Mouse (Mus musculus) CH12.LX (cell line): ENCODE results near the gene Scd3. TPM values are rescaled to one million over a fixed set of nuclear protein-coding genes. Genes with fewer than 3 reads are reported as not detected.

ENCODE experiments used
- DNase-seq: peaks from one replicate; pipeline ENCODE4 v3.0.0-alpha.2; 2013; ENCODE audit errors: extremely low read depth
- H3K27ac ChIP-seq: 2 replicates; pipeline ENCODE4 v1.5.1; 2012; ENCODE audit warnings: low read depth, mild to moderate bottlenecking, control low read depth, moderate library complexity; ENCODE audit not compliant: insufficient read depth
- H3K27me3 ChIP-seq: replicated peaks from 2 replicates; pipeline ENCODE3; 2012; ENCODE audit warnings: inconsistent platforms
- H3K36me3 ChIP-seq, 2 experiments: replicated peaks in 1 of 2; 2 replicates each; pipeline versions ENCODE3 to v1.6.1; 2012; ENCODE audit warnings: inconsistent platforms in 1 of 2, low read length in 1 of 2, mild to moderate bottlenecking in 1 of 2, mixed read lengths in 1 of 2, moderate library complexity in 1 of 2; ENCODE audit not compliant: control insufficient read depth in 1 of 2, insufficient read depth in 1 of 2
- H3K4me1 ChIP-seq, 2 experiments: 2 replicates each; pipeline ENCODE4 v1.6.1; 2012; ENCODE audit warnings: inconsistent platforms in 1 of 2, moderate library complexity in 1 of 2; ENCODE audit not compliant: insufficient read depth in 2 of 2, control insufficient read depth in 1 of 2
- H3K4me2 ChIP-seq: 2 replicates; pipeline ENCODE4 v1.6.1; 2012; ENCODE audit warnings: low read depth, mild to moderate bottlenecking, control low read depth; ENCODE audit not compliant: poor library complexity, insufficient read depth, severe bottlenecking
- H3K4me3 ChIP-seq, 3 experiments: fragments of 150-350 bp in 1 of 3; sonication (generic) in 1 of 3; replicated peaks in 1 of 3; 2 replicates each; pipeline versions ENCODE3 to v1.5.1; 2011 to 2012; ENCODE audit warnings: low read depth in 2 of 3, low read length in 2 of 3, mild to moderate bottlenecking in 2 of 3, moderate library complexity in 2 of 3, control low read depth in 1 of 3, improper control_type of control experiment in 1 of 3, inconsistent platforms in 1 of 3, mixed read lengths in 1 of 3; ENCODE audit not compliant: poor library complexity in 1 of 3
- H3K79me2 ChIP-seq: replicated peaks from 2 replicates; pipeline ENCODE4 v1.6.1; 2012; ENCODE audit warnings: mild to moderate bottlenecking, moderate library complexity; ENCODE audit not compliant: control insufficient read depth, poor library complexity, insufficient read depth, severe bottlenecking; ENCODE audit errors: extremely low read depth
- H3K9ac ChIP-seq: 2 replicates; pipeline ENCODE4 v1.6.1; 2012; ENCODE audit warnings: low read depth, mild to moderate bottlenecking, control low read depth, moderate library complexity; ENCODE audit not compliant: insufficient read depth
- H3K9me3 ChIP-seq: replicated peaks from 2 replicates; pipeline ENCODE3; 2012; ENCODE audit warnings: low read length, inconsistent platforms, mixed read lengths
- BHLHE40 ChIP-seq: IDR thresholded peaks from 2 replicates; pipeline ENCODE4 v1.6.1; 2011; ENCODE audit warnings: mild to moderate bottlenecking, low read depth, low read length, improper control_type of control experiment
- CHD1 ChIP-seq: IDR thresholded peaks from 2 replicates; pipeline ENCODE4 v1.6.1; 2012; ENCODE audit warnings: low read depth, low read length, improper control_type of control experiment, inconsistent platforms
- CHD2 ChIP-seq: IDR thresholded peaks from 2 replicates; pipeline ENCODE4 v1.6.1; 2011; ENCODE audit warnings: low read length, improper control_type of control experiment
- CTCF ChIP-seq, 2 experiments: IDR thresholded peaks in 1 of 2; conservative IDR thresholded peaks in 1 of 2; 2 replicates each; pipeline ENCODE4 v1.5.1; 2011 to 2012; ENCODE audit warnings: low read depth in 2 of 2, low read length in 2 of 2, improper control_type of control experiment in 1 of 2, inconsistent platforms in 1 of 2, mild to moderate bottlenecking in 1 of 2, moderate library complexity in 1 of 2
- E2F4 ChIP-seq: IDR thresholded peaks from 2 replicates; pipeline ENCODE4 v1.6.1; 2011; ENCODE audit warnings: low read depth, low read length, improper control_type of control experiment; ENCODE audit not compliant: insufficient replicate concordance
- ELF1 ChIP-seq: IDR thresholded peaks from 2 replicates; pipeline ENCODE4 v1.6.1; 2014; ENCODE audit warnings: low read depth, mild to moderate bottlenecking, inconsistent platforms, low read length, improper control_type of control experiment
- EP300 ChIP-seq: IDR thresholded peaks from 2 replicates; pipeline ENCODE4 v1.6.1; 2011; ENCODE audit warnings: low read length, improper control_type of control experiment
- ETS1 ChIP-seq: conservative IDR thresholded peaks from 2 replicates; pipeline ENCODE4 v1.6.1; 2012; ENCODE audit warnings: low read depth, mild to moderate bottlenecking, inconsistent platforms, low read length, improper control_type of control experiment, moderate library complexity
- GABPA ChIP-seq: IDR thresholded peaks from 2 replicates; pipeline ENCODE4 v1.6.1; 2012; ENCODE audit warnings: low read depth, low read length, improper control_type of control experiment, inconsistent platforms; ENCODE audit not compliant: insufficient replicate concordance
- HCFC1 ChIP-seq: IDR thresholded peaks from 2 replicates; pipeline ENCODE4 v1.6.1; 2012; ENCODE audit warnings: low read depth, mild to moderate bottlenecking, inconsistent platforms, low read length, improper control_type of control experiment
- IRF4 ChIP-seq: IDR thresholded peaks from 2 replicates; pipeline ENCODE4 v1.6.1; 2014; ENCODE audit warnings: low read depth, mild to moderate bottlenecking, inconsistent platforms, low read length, improper control_type of control experiment
- JUN ChIP-seq: IDR thresholded peaks from 2 replicates; pipeline ENCODE4 v1.6.1; 2011; ENCODE audit warnings: low read depth, mild to moderate bottlenecking, low read length, improper control_type of control experiment, moderate library complexity; ENCODE audit not compliant: insufficient read depth
- JUND ChIP-seq: conservative IDR thresholded peaks from 2 replicates; pipeline ENCODE4 v1.6.1; 2011; ENCODE audit warnings: low read depth, low read length, improper control_type of control experiment
- KAT2A ChIP-seq: IDR thresholded peaks from 2 replicates; pipeline ENCODE4 v1.6.1; 2012; ENCODE audit warnings: low read length, improper control_type of control experiment, inconsistent platforms; ENCODE audit not compliant: insufficient replicate concordance
- MAFK ChIP-seq: IDR thresholded peaks from 2 replicates; pipeline ENCODE4 v1.6.1; 2011; ENCODE audit warnings: low read length, improper control_type of control experiment; ENCODE audit not compliant: insufficient replicate concordance
- MAX ChIP-seq: IDR thresholded peaks from 2 replicates; pipeline ENCODE4 v1.6.1; 2011; ENCODE audit warnings: low read length, improper control_type of control experiment
- MAZ ChIP-seq: IDR thresholded peaks from 2 replicates; pipeline ENCODE4 v1.6.1; 2012; ENCODE audit warnings: low read depth, mild to moderate bottlenecking, inconsistent platforms, low read length, improper control_type of control experiment, moderate library complexity
- MEF2A ChIP-seq: IDR thresholded peaks from 2 replicates; pipeline ENCODE4 v1.6.1; 2014; ENCODE audit warnings: low read depth, mild to moderate bottlenecking, inconsistent platforms, low read length, improper control_type of control experiment, borderline replicate concordance
- MXI1 ChIP-seq: IDR thresholded peaks from 2 replicates; pipeline ENCODE4 v1.6.1; 2011; ENCODE audit warnings: mild to moderate bottlenecking, low read depth, low read length, improper control_type of control experiment
- MYC ChIP-seq: IDR thresholded peaks from 2 replicates; pipeline ENCODE4 v1.6.1; 2011; ENCODE audit warnings: low read depth, mild to moderate bottlenecking, improper control_type of control experiment, low read length
- NELFE ChIP-seq: IDR thresholded peaks from 2 replicates; pipeline ENCODE4 v1.6.1; 2011; ENCODE audit warnings: low read depth, low read length, improper control_type of control experiment
- NRF1 ChIP-seq: IDR thresholded peaks from 2 replicates; pipeline ENCODE4 v1.6.1; 2014; ENCODE audit warnings: low read depth, mild to moderate bottlenecking, inconsistent platforms, low read length, improper control_type of control experiment, moderate library complexity
- PAX5 ChIP-seq: IDR thresholded peaks from 2 replicates; pipeline ENCODE4 v1.6.1; 2012; ENCODE audit warnings: low read length, inconsistent platforms, mixed read lengths
- POLR2A ChIP-seq: IDR thresholded peaks from 2 replicates; pipeline ENCODE4 v1.6.1; 2011; ENCODE audit warnings: low read depth, mild to moderate bottlenecking, improper control_type of control experiment, low read length
- POLR2AphosphoS2 ChIP-seq: IDR thresholded peaks from 2 replicates; pipeline ENCODE4 v1.6.1; 2011; ENCODE audit warnings: low read depth, low read length, improper control_type of control experiment
- RAD21 ChIP-seq: IDR thresholded peaks from 2 replicates; pipeline ENCODE4 v1.6.1; 2011; ENCODE audit warnings: low read depth, mild to moderate bottlenecking, low read length, improper control_type of control experiment, moderate library complexity
- RCOR1 ChIP-seq: conservative IDR thresholded peaks from 2 replicates; pipeline ENCODE4 v1.6.1; 2012; ENCODE audit warnings: low read depth, mild to moderate bottlenecking, inconsistent platforms, low read length, improper control_type of control experiment
- SIN3A ChIP-seq: IDR thresholded peaks from 2 replicates; pipeline ENCODE4 v1.6.1; 2012; ENCODE audit warnings: low read length, improper control_type of control experiment, inconsistent platforms
- SMC3 ChIP-seq: IDR thresholded peaks from 2 replicates; pipeline ENCODE4 v1.6.1; 2011; ENCODE audit warnings: low read depth, low read length, improper control_type of control experiment
- TBP ChIP-seq: conservative IDR thresholded peaks from 2 replicates; pipeline ENCODE4 v1.6.1; 2011; ENCODE audit warnings: low read depth, low read length, improper control_type of control experiment
- TCF12 ChIP-seq: IDR thresholded peaks from 2 replicates; pipeline ENCODE4 v1.6.1; 2014; ENCODE audit warnings: low read depth, mild to moderate bottlenecking, inconsistent platforms, low read length, improper control_type of control experiment
- UBTF ChIP-seq: IDR thresholded peaks from 2 replicates; pipeline ENCODE4 v1.6.1; 2012; ENCODE audit warnings: low read depth, mild to moderate bottlenecking, inconsistent platforms, low read length, improper control_type of control experiment, moderate library complexity
- USF1 ChIP-seq: IDR thresholded peaks from 2 replicates; pipeline ENCODE4 v1.6.1; 2014; ENCODE audit warnings: low read depth, mild to moderate bottlenecking, inconsistent platforms, low read length, improper control_type of control experiment
- USF2 ChIP-seq: conservative IDR thresholded peaks from 2 replicates; pipeline ENCODE4 v1.6.1; 2011; ENCODE audit warnings: low read depth, low read length, improper control_type of control experiment
- ZC3H11A ChIP-seq: IDR thresholded peaks from 2 replicates; pipeline ENCODE4 v1.6.1; 2012; ENCODE audit warnings: low read depth, mild to moderate bottlenecking, inconsistent platforms, low read length, improper control_type of control experiment
- ZKSCAN1 ChIP-seq: IDR thresholded peaks from 2 replicates; pipeline ENCODE4 v1.6.1; 2012; ENCODE audit warnings: low read depth, inconsistent platforms, low read length, improper control_type of control experiment, borderline replicate concordance
- ZMIZ1 ChIP-seq: IDR thresholded peaks from 2 replicates; pipeline ENCODE4 v1.6.1; 2012; ENCODE audit warnings: low read depth, mild to moderate bottlenecking, inconsistent platforms, low read length, improper control_type of control experiment
- ZNF384 ChIP-seq: IDR thresholded peaks from 2 replicates; pipeline ENCODE4 v1.6.1; 2012; ENCODE audit warnings: low read depth, low read length, improper control_type of control experiment, inconsistent platforms
- dilution Hi-C: fragments of 300-500 bp; cut with MboI; formaldehyde crosslinking; loops from 2 replicates; pipeline ENCODE4 v1.14.3; 2020; ENCODE audit warnings: low sequenced_read_pairs; ENCODE audit not compliant: extremely low pct_unique_long_range_greater_than_20kb, extremely low pct_ligation_motif_present
- in situ Hi-C: fragments of 300-500 bp; cut with MboI; formaldehyde crosslinking; loops from 3 replicates; pipeline ENCODE4 v1.14.3; 2019; ENCODE audit warnings: low sequenced_read_pairs, low pct_ligation_motif_present, low pct_unique_long_range_greater_than_20kb, mixed read lengths
- polyA plus RNA-seq: library from polyadenylated mRNA; unstranded; fragments of >175 nt; gene quantifications from 2 replicates; pipeline ENCODE4 v1.2.1, GENCODE M21; 2012; ENCODE audit warnings: low read depth; ENCODE audit not compliant: insufficient read length
- total RNA-seq, 2 experiments: library from RNA; depleted of rRNA; stranded (reverse); fragments of 300-350 nt in 1 of 2; fragments of >200 nt in 1 of 2; gene quantifications; 2 replicates each; pipeline ENCODE4 v1.2.3; 2012 to 2014

The Scd3 gene
- total and polyA plus RNA-seq, 3 experiments: not detected

GRCm38 (mm10) chr19:44284025-44284695 is 81.1 kb downstream of the Scd3 start:
- peak overlapping the region; percentile 91 for H3K4me2 ChIP-seq

GRCm38 (mm10) chr19:44284723-44285122 is 81.7 kb downstream of the Scd3 start:
- Histone ChIP-seq H3K79me2 (no peaks in the 10 kb centered on the region), H3K4me1 (peaks cover 15 to 49% of the 10 kb centered on the region in 2 experiments), H3K4me3 (peak overlapping the region; percentile 52 to 65 (median 56)), H3K27me3 (no peaks in the 10 kb centered on the region), H3K9ac (peak overlapping the region; percentile 79), H3K27ac (peak overlapping the region; percentile 83), H3K36me3 (peaks cover 0 to 2% of the 10 kb centered on the region in 2 experiments), H3K9me3 (no peaks in the 10 kb centered on the region), H3K4me2 (peak overlapping the region; percentile 66)
- in situ Hi-C loops: no loop called here
- DNase-seq: no peak
- TF ChIP-seq MAFK (no peak), EP300 (0 out of 2 replicates have a peak, but pooled peaks have one; percentile 14), MXI1 (no peak), USF1 (no peak), RAD21 (no peak), SIN3A (peak; percentile 4; the same call in 1 of the 2 replicates)
- dilution Hi-C loops: no loop called here

More at GRCm38 (mm10) chr19:44284025-44284695, 81.1 kb downstream of the Scd3 start:
- Histone ChIP-seq H3K27me3 (no peaks in the 10 kb centered on the region), H3K9ac (peak overlapping the region; percentile 87), H3K9me3 (no peaks in the 10 kb centered on the region), H3K79me2 (no peaks in the 10 kb centered on the region), H3K4me3 (peak overlapping the region; percentile 52 to 65 (median 56)), H3K27ac (peak overlapping the region; percentile 93), H3K36me3 (peaks cover 0 to 2% of the 10 kb centered on the region in 2 experiments), H3K4me1 (peaks cover 15 to 49% of the 10 kb centered on the region in 2 experiments)
- in situ Hi-C loops: no loop called here
- TF ChIP-seq USF1 (peak; percentile 79), CTCF (conservative IDR thresholded peaks at IDR 0.05 in 1 of 2, IDR thresholded peaks at IDR 0.05 in 1 of 2; ENCODE audit: low read depth in 2 of 2, low read length in 2 of 2) (no peak), EP300 (no peak), RCOR1 (no peak), MYC (0 out of 2 replicates have a peak, but pooled peaks have one; percentile 13), MEF2A (peak; percentile 48; the same call in 1 of the 2 replicates), MXI1 (peak; percentile 50; the same call in 1 of the 2 replicates), MAX (peak; percentile 43; the same call in 1 of the 2 replicates), ZKSCAN1 (no peak), PAX5 (no peak), RAD21 (no peak; the same call in 1 of the 2 replicates), MAZ (peak; percentile 54; the same call in 1 of the 2 replicates), GABPA (no peak), TBP (no peak; the same call in 1 of the 2 replicates), NRF1 (peak; percentile 79), ETS1 (peak; percentile 48), UBTF (no peak; the same call in 1 of the 2 replicates), MAFK (no peak), POLR2A (peak; percentile 49), KAT2A (no peak), USF2 (peak; percentile 52), ZC3H11A (no peak), JUND (no peak), JUN (no peak), SIN3A (peak; percentile 30), ZMIZ1 (no peak), CHD2 (peak; percentile 52; the same call in 1 of the 2 replicates), IRF4 (peak; percentile 72), CHD1 (no peak), HCFC1 (no peak; the same call in none of the 2 replicates), NELFE (no peak; the same call in 1 of the 2 replicates), TCF12 (peak; percentile 80), BHLHE40 (no peak; the same call in 1 of the 2 replicates), POLR2AphosphoS2 (no peak), ZNF384 (no peak), E2F4 (no peak), ELF1 (0 out of 2 replicates have a peak, but pooled peaks have one; percentile 24), SMC3 (no peak)
- dilution Hi-C loops: no loop called here
- DNase-seq: peak; percentile 95
